Mouse (Mus musculus) megakaryocyte-erythroid progenitor cell, adult 5-6 weeks (primary cell): ENCODE results near the gene Tbc1d30. TPM values are rescaled to one million over a fixed set of nuclear protein-coding genes. Genes with fewer than 3 reads are reported as not detected.

ENCODE experiments used
- ATAC-seq: replicated peaks from 2 replicates; pipeline ENCODE4 v1.8.0; 2016; ENCODE audit warnings: mild to moderate bottlenecking, inconsistent platforms; ENCODE audit not compliant: severe bottlenecking, poor library complexity, low FRiP score, low TSS enrichment
- total RNA-seq, 2 experiments: library from RNA; stranded (forward) in 1 of 2; stranded (reverse) in 1 of 2; fragments of 200-1000, 215-1000 nt in 1 of 2; fragments of >200 nt in 1 of 2; fragmentation: Nextera tagmentation in 1 of 2; gene quantifications; 2 replicates each; pipeline ENCODE4 v1.2.3; 2014 to 2017

Gene Tbc1d30
- total RNA-seq, 2 experiments from 2014 or later = 0.57 TPM; not detected in 1

- 0 out of 2 replicates have a peak, but pooled peaks have one; percentile 16 for ATAC-seq
Measured at GRCm38 (mm10) chr10:121289970-121290681, 61.0 kb downstream of the Tbc1d30 start.

GRCm38 (mm10) chr10:121282926-121283325 is 68.2 kb downstream of the Tbc1d30 start:
- ATAC-seq = no peak

- ATAC-seq = no peak
Measured at GRCm38 (mm10) chr10:121282436-121282835, 68.6 kb downstream of the Tbc1d30 start.

- ATAC-seq = no peak
Measured at GRCm38 (mm10) chr10:121280943-121281342, 70.1 kb downstream of the Tbc1d30 start.

- no peak for ATAC-seq
Measured at GRCm38 (mm10) chr10:121277022-121277471, 74.0 kb downstream of the Tbc1d30 start.

- ATAC-seq = no peak
Measured at GRCm38 (mm10) chr10:121274964-121275363, 76.1 kb downstream of the Tbc1d30 start.

- no peak for ATAC-seq
Measured at GRCm38 (mm10) chr10:121271002-121271401, 80.1 kb downstream of the Tbc1d30 start.

GRCm38 (mm10) chr10:121268771-121269170 is 82.3 kb downstream of the Tbc1d30 start:
- ATAC-seq = peak; percentile 53

GRCm38 (mm10) chr10:121264204-121264575 is 86.9 kb downstream of the Tbc1d30 start:
- ATAC-seq = no peak

GRCm38 (mm10) chr10:121263520-121264203 is 87.4 kb downstream of the Tbc1d30 start:
- ATAC-seq = peak; percentile 78

GRCm38 (mm10) chr10:121262206-121262605 is 88.9 kb downstream of the Tbc1d30 start:
- ATAC-seq = no peak

- ATAC-seq = no peak
Measured at GRCm38 (mm10) chr10:121261036-121261592, 90.0 kb downstream of the Tbc1d30 start.

- peak; percentile 86 for ATAC-seq
Measured at GRCm38 (mm10) chr10:121256115-121256825, 94.8 kb downstream of the Tbc1d30 start.

GRCm38 (mm10) chr10:121255465-121255864 is 95.6 kb downstream of the Tbc1d30 start:
- ATAC-seq = no peak

- no peak for ATAC-seq
Measured at GRCm38 (mm10) chr10:121254343-121254742, 96.7 kb downstream of the Tbc1d30 start.

- no peak for ATAC-seq
Measured at GRCm38 (mm10) chr10:121252781-121253180, 98.3 kb downstream of the Tbc1d30 start.

GRCm38 (mm10) chr10:121251191-121251590 is 99.9 kb downstream of the Tbc1d30 start:
- ATAC-seq = no peak

GRCm38 (mm10) chr10:121249820-121250219 is 101.3 kb downstream of the Tbc1d30 start:
- ATAC-seq = no peak

- ATAC-seq = no peak
Measured at GRCm38 (mm10) chr10:121247545-121247944, 103.5 kb downstream of the Tbc1d30 start.

GRCm38 (mm10) chr10:121246971-121247370 is 104.1 kb downstream of the Tbc1d30 start:
- ATAC-seq = no peak
